Mouse (Mus musculus) liver, embryonic 15.5 days (tissue): ENCODE data around the gene Gm10271. TPM values are rescaled to one million over a fixed set of nuclear protein-coding genes. Genes with fewer than 3 reads are reported as not detected.
A peak's percentile ranks its signal among the peaks of the same experiment; 100 is the strongest.

Source experiments
- ATAC-seq: fragments of 200-750 bp; cut with Nextera tagmentation; 2 replicates; pipeline ENCODE4 v1.8.0; 2017; ENCODE audit warnings: moderate number of reproducible peaks, mild to moderate bottlenecking, moderate library complexity; ENCODE audit not compliant: insufficient read depth
- H3K27ac ChIP-seq: fragments of 300-500 bp; sonication (generic); replicated peaks from 2 replicates; pipeline ENCODE4 v1.5.1; 2015; ENCODE audit warnings: mild to moderate bottlenecking, inconsistent platforms
- H3K27me3 ChIP-seq: fragments of 300-500 bp; sonication (generic); 2 replicates; pipeline ENCODE4 v1.6.1; 2015; ENCODE audit warnings: mild to moderate bottlenecking, inconsistent platforms
- H3K36me3 ChIP-seq: fragments of 300-500 bp; sonication (generic); replicated peaks from 2 replicates; pipeline ENCODE4 v1.6.1; 2015; ENCODE audit warnings: moderate library complexity, mild to moderate bottlenecking, inconsistent platforms
- H3K4me1 ChIP-seq: fragments of 300-500 bp; sonication (generic); replicated peaks from 2 replicates; pipeline ENCODE4 v1.6.1; 2015; ENCODE audit warnings: inconsistent platforms
- H3K4me2 ChIP-seq: fragments of 300-500 bp; sonication (generic); 2 replicates; pipeline ENCODE4 v1.6.1; 2015; ENCODE audit warnings: moderate library complexity, mild to moderate bottlenecking, inconsistent platforms
- H3K4me3 ChIP-seq: fragments of 300-500 bp; sonication (generic); replicated peaks from 2 replicates; pipeline ENCODE4 v1.5.1; 2015; ENCODE audit warnings: mild to moderate bottlenecking, inconsistent platforms
- H3K9ac ChIP-seq: fragments of 300-500 bp; sonication (generic); 2 replicates; pipeline ENCODE4 v1.6.1; 2015; ENCODE audit warnings: moderate library complexity, mild to moderate bottlenecking, inconsistent platforms
- H3K9me3 ChIP-seq: fragments of 300-500 bp; sonication (generic); replicated peaks from 2 replicates; pipeline ENCODE4 v1.6.1; 2016; ENCODE audit warnings: inconsistent platforms
- WGBS: fragments of 180-500 bp; shearing (Covaris S2); methylation state at CpG from one replicate; pipeline ENCODE4 v1.1.7; 2015; ENCODE audit warnings: mixed read lengths; ENCODE audit not compliant: insufficient replicate concordance; 5-methylcytosine and 5-hydroxymethylcytosine counted together
- polyA plus RNA-seq: library from polyadenylated mRNA; unstranded; fragments of >200 nt; fragmentation: Nextera tagmentation; extraction: Ambion mirVana; gene quantifications from 2 replicates; pipeline ENCODE4 v1.2.1, GENCODE M21; 2015

Gm10271 gene
- polyA plus RNA-seq, 1 experiment from 2014 or later: not detected

GRCm38 (mm10) chr10:116955191-116955590 lies 17.2 kb downstream of the Gm10271 start:
- no peak for ATAC-seq

GRCm38 (mm10) chr10:116950886-116951285 lies 21.5 kb downstream of the Gm10271 start:
- peaks cover 18% of the 10 kb centered on the region for H3K4me1 ChIP-seq
- peak overlapping the region; percentile 81; the same call in 1 of the 2 replicates for H3K9ac ChIP-seq
- no peaks in the 10 kb centered on the region for H3K27me3 ChIP-seq
- WGBS: 14% methylated on average over 5 of the region's 5 CpGs
- ATAC-seq: no peak
- H3K9me3 ChIP-seq: no peaks in the 10 kb centered on the region
- no peak overlapping the region for H3K27ac ChIP-seq
- peak overlapping the region; percentile 82 for H3K4me3 ChIP-seq
- no peaks in the 10 kb centered on the region for H3K36me3 ChIP-seq
- peak overlapping the region; percentile 99 for H3K4me2 ChIP-seq

More at GRCm38 (mm10) chr10:116955191-116955590, 17.2 kb downstream of the Gm10271 start:
- Histone ChIP-seq H3K36me3 (no peaks in the 10 kb centered on the region), H3K27me3 (no peaks in the 10 kb centered on the region), H3K4me1 (peaks cover 7% of the 10 kb centered on the region), H3K4me2 (no peak overlapping the region), H3K9me3 (no peaks in the 10 kb centered on the region), H3K4me3 (no peak overlapping the region), H3K9ac (no peak overlapping the region), H3K27ac (no peak overlapping the region)
- WGBS: 84% methylated on average over 6 of the region's 6 CpGs

GRCm38 (mm10) chr10:116950009-116950769 lies 22.2 kb downstream of the Gm10271 start, which contains the start of gene Rab3ip:
Rab3ip (minus strand) TSS chr10:116950769.
- Histone ChIP-seq H3K27me3 (no peaks in the 10 kb centered on the region), H3K36me3 (no peaks in the 10 kb centered on the region), H3K4me1 (peaks cover 23% of the 10 kb centered on the region), H3K9me3 (no peaks in the 10 kb centered on the region), H3K4me2 (peak within 1 kb of the TSS; percentile 99), H3K4me3 (peak within 1 kb of the TSS; percentile 82), H3K9ac (peak within 1 kb of the TSS; percentile 81), H3K27ac (peak within 1 kb of the TSS; percentile 94)
- ATAC-seq: peak; percentile 89
- WGBS: under 1% methylated on average over 101 of the region's 103 CpGs

GRCm38 (mm10) chr10:116949111-116950008 lies 23.0 kb downstream of the Gm10271 start:
- H3K4me2 ChIP-seq: peak overlapping the region; percentile 99
- H3K27ac ChIP-seq: peak overlapping the region; percentile 94
- no peaks in the 10 kb centered on the region for H3K9me3 ChIP-seq
- ATAC-seq: peak; percentile 5
- peak overlapping the region; percentile 81 for H3K9ac ChIP-seq
- H3K27me3 ChIP-seq: no peaks in the 10 kb centered on the region
- H3K4me1 ChIP-seq: peaks cover 31% of the 10 kb centered on the region
- 7% methylated on average over 44 of the region's 44 CpGs for WGBS
- H3K36me3 ChIP-seq: no peaks in the 10 kb centered on the region
- peak overlapping the region; percentile 82 for H3K4me3 ChIP-seq

GRCm38 (mm10) chr10:116948414-116948813 lies 24.0 kb downstream of the Gm10271 start:
- ATAC-seq: no peak
- H3K4me2 ChIP-seq: peak overlapping the region; percentile 99
- no peaks in the 10 kb centered on the region for H3K36me3 ChIP-seq
- 81% methylated on average over 9 of the region's 9 CpGs for WGBS
- H3K4me3 ChIP-seq: peak overlapping the region; percentile 82; the same call in 1 of the 2 replicates
- no peaks in the 10 kb centered on the region for H3K27me3 ChIP-seq
- H3K9ac ChIP-seq: no peak overlapping the region
- peaks cover 31% of the 10 kb centered on the region for H3K4me1 ChIP-seq
- H3K9me3 ChIP-seq: no peaks in the 10 kb centered on the region
- H3K27ac ChIP-seq: no peak overlapping the region

- Histone ChIP-seq H3K9ac (no peak overlapping the region), H3K4me1 (peaks cover 24% of the 10 kb centered on the region), H3K36me3 (peaks cover 8% of the 10 kb centered on the region; the same call in 1 of the 2 replicates), H3K27ac (no peak overlapping the region), H3K27me3 (no peaks in the 10 kb centered on the region), H3K4me2 (no peak overlapping the region), H3K4me3 (no peak overlapping the region), H3K9me3 (no peaks in the 10 kb centered on the region)
- WGBS: 46% methylated on average over 10 of the region's 10 CpGs
- ATAC-seq: no peak
Observed at GRCm38 (mm10) chr10:116944940-116945339, 27.5 kb downstream of the Gm10271 start.

- no peaks in the 10 kb centered on the region for H3K27me3 ChIP-seq
- H3K4me1 ChIP-seq: peaks cover 18% of the 10 kb centered on the region
- H3K4me3 ChIP-seq: no peak overlapping the region
- ATAC-seq: no peak
- H3K36me3 ChIP-seq: peaks cover 10% of the 10 kb centered on the region
- H3K27ac ChIP-seq: no peak overlapping the region
- no peak overlapping the region for H3K4me2 ChIP-seq
- no peak overlapping the region for H3K9ac ChIP-seq
- 71% methylated on average over 3 of the region's 3 CpGs for WGBS
- no peaks in the 10 kb centered on the region for H3K9me3 ChIP-seq
Observed at GRCm38 (mm10) chr10:116944144-116944543, 28.3 kb downstream of the Gm10271 start.

GRCm38 (mm10) chr10:116943025-116943424 lies 29.4 kb downstream of the Gm10271 start:
- ATAC-seq: no peak
- WGBS: 81% methylated on average over 6 of the region's 6 CpGs
- no peaks in the 10 kb centered on the region for H3K9me3 ChIP-seq
- peaks cover 22% of the 10 kb centered on the region for H3K36me3 ChIP-seq
- H3K27ac ChIP-seq: no peak overlapping the region
- H3K4me3 ChIP-seq: no peak overlapping the region
- H3K4me1 ChIP-seq: peaks cover 13% of the 10 kb centered on the region
- H3K9ac ChIP-seq: no peak overlapping the region
- no peak overlapping the region for H3K4me2 ChIP-seq
- H3K27me3 ChIP-seq: no peaks in the 10 kb centered on the region

- H3K4me1 ChIP-seq: no peaks in the 10 kb centered on the region; the same call in 1 of the 2 replicates
- H3K9me3 ChIP-seq: no peaks in the 10 kb centered on the region
- no peaks in the 10 kb centered on the region for H3K27me3 ChIP-seq
- no peak overlapping the region for H3K9ac ChIP-seq
- 68% methylated on average over 12 of the region's 12 CpGs for WGBS
- peaks cover 41% of the 10 kb centered on the region for H3K36me3 ChIP-seq
- H3K4me3 ChIP-seq: no peak overlapping the region
- H3K27ac ChIP-seq: no peak overlapping the region
- ATAC-seq: no peak
- H3K4me2 ChIP-seq: no peak overlapping the region
Observed at GRCm38 (mm10) chr10:116935028-116935427, 37.4 kb downstream of the Gm10271 start.

GRCm38 (mm10) chr10:116933794-116934193 lies 38.6 kb downstream of the Gm10271 start:
- no peak for ATAC-seq
- no peak overlapping the region for H3K4me2 ChIP-seq
- H3K36me3 ChIP-seq: peaks cover 35% of the 10 kb centered on the region
- no peak overlapping the region for H3K9ac ChIP-seq
- H3K27me3 ChIP-seq: no peaks in the 10 kb centered on the region
- no peaks in the 10 kb centered on the region for H3K9me3 ChIP-seq
- H3K4me1 ChIP-seq: no peaks in the 10 kb centered on the region; the same call in 1 of the 2 replicates
- 74% methylated on average over 7 of the region's 7 CpGs for WGBS
- no peak overlapping the region for H3K4me3 ChIP-seq
- H3K27ac ChIP-seq: no peak overlapping the region

GRCm38 (mm10) chr10:116932418-116932817 lies 40.0 kb downstream of the Gm10271 start:
- no peaks in the 10 kb centered on the region for H3K9me3 ChIP-seq
- no peaks in the 10 kb centered on the region; the same call in 1 of the 2 replicates for H3K4me1 ChIP-seq
- H3K36me3 ChIP-seq: peaks cover 21% of the 10 kb centered on the region
- WGBS: 82% methylated on average over 13 of the region's 13 CpGs
- ATAC-seq: no peak
- H3K4me3 ChIP-seq: no peak overlapping the region
- no peak overlapping the region for H3K27ac ChIP-seq
- H3K9ac ChIP-seq: no peak overlapping the region
- no peak overlapping the region for H3K4me2 ChIP-seq
- no peaks in the 10 kb centered on the region for H3K27me3 ChIP-seq
